Mouse (Mus musculus) stomach, embryonic 16.5 days (tissue): ENCODE results near the gene Ptpdc1. TPM values are rescaled to one million over a fixed set of nuclear protein-coding genes. Genes with fewer than 3 reads are reported as not detected.

Source experiments
- ATAC-seq: fragments of 200-750 bp; cut with Nextera tagmentation; 2 replicates; pipeline ENCODE4 v1.8.0; 2017; ENCODE audit warnings: moderate number of reproducible peaks, moderate TSS enrichment; ENCODE audit not compliant: insufficient read depth, low FRiP score
- H3K27ac ChIP-seq: fragments of 300-500 bp; sonication (generic); 2 replicates; pipeline ENCODE4 v1.5.1; 2014; ENCODE audit warnings: low read length
- H3K27me3 ChIP-seq: fragments of 300-500 bp; sonication (generic); 2 replicates; pipeline ENCODE4 v1.6.1; 2014; ENCODE audit warnings: low read length, control low read depth, mixed read lengths; ENCODE audit not compliant: control insufficient read depth, insufficient read depth
- H3K36me3 ChIP-seq: fragments of 300-500 bp; sonication (generic); 2 replicates; pipeline ENCODE4 v1.6.1; 2014; ENCODE audit warnings: low read length; ENCODE audit not compliant: control insufficient read depth, insufficient read depth
- H3K4me1 ChIP-seq: fragments of 300-500 bp; sonication (generic); 2 replicates; pipeline ENCODE4 v1.6.1; 2014; ENCODE audit warnings: low read length, control low read depth, mixed read lengths; ENCODE audit not compliant: control insufficient read depth, insufficient read depth
- H3K4me2 ChIP-seq: fragments of 300-500 bp; sonication (generic); 2 replicates; pipeline ENCODE4 v1.6.1; 2014; ENCODE audit warnings: low read depth, low read length, mixed read lengths
- H3K4me3 ChIP-seq: fragments of 300-500 bp; sonication (generic); replicated peaks from 2 replicates; pipeline ENCODE4 v1.5.1; 2014; ENCODE audit warnings: mild to moderate bottlenecking, low read length
- H3K9ac ChIP-seq: fragments of 300-500 bp; sonication (generic); 2 replicates; pipeline ENCODE4 v1.6.1; 2014; ENCODE audit warnings: low read length
- H3K9me3 ChIP-seq: fragments of 300-500 bp; sonication (generic); replicated peaks from 2 replicates; pipeline ENCODE4 v1.6.1; 2016; ENCODE audit warnings: low read length, control low read depth; ENCODE audit not compliant: control insufficient read depth
- WGBS: fragments of 180-500 bp; shearing (Covaris S2); extraction: QIAGEN DNeasy Blood & Tissue Kit; methylation state at CpG from one replicate; pipeline ENCODE4 v1.1.7; 2014; 5-methylcytosine and 5-hydroxymethylcytosine counted together
- polyA plus RNA-seq: library from polyadenylated mRNA; unstranded; fragments of >200 nt; fragmentation: Nextera tagmentation; extraction: Ambion mirVana; gene quantifications from 2 replicates; pipeline ENCODE4 v1.2.1, GENCODE M21; 2015

Gene Ptpdc1
- polyA plus RNA-seq, 1 experiment from 2014 or later: 9.3 TPM

- Histone ChIP-seq H3K9me3 (no peaks in the 10 kb centered on the region), H3K27me3 (peaks cover 52% of the 10 kb centered on the region), H3K9ac (peak overlapping the region; percentile 87), H3K4me2 (peak overlapping the region; percentile 63), H3K36me3 (no peaks in the 10 kb centered on the region), H3K4me1 (peaks cover 29% of the 10 kb centered on the region), H3K27ac (peak overlapping the region; percentile 12), H3K4me3 (peak overlapping the region; percentile 71)
- WGBS: 2% methylated on average over 39 of the region's 39 CpGs
- no peak for ATAC-seq
These were observed 39.6 kb upstream of the Ptpdc1 start for GRCm38 (mm10) chr13:48664916-48665655.

- peak overlapping the region; percentile 63 for H3K4me2 ChIP-seq
- peaks cover 21% of the 10 kb centered on the region for H3K4me1 ChIP-seq
- H3K9ac ChIP-seq: peak overlapping the region; percentile 87
- 20% methylated on average over 7 of the region's 7 CpGs for WGBS
- no peaks in the 10 kb centered on the region for H3K36me3 ChIP-seq
- peak overlapping the region; percentile 93 for H3K27ac ChIP-seq
- no peak for ATAC-seq
- H3K4me3 ChIP-seq: peak overlapping the region; percentile 71
- no peaks in the 10 kb centered on the region for H3K9me3 ChIP-seq
- H3K27me3 ChIP-seq: peaks cover 47% of the 10 kb centered on the region
These were observed 38.5 kb upstream of the Ptpdc1 start for GRCm38 (mm10) chr13:48663988-48664339.

- Histone ChIP-seq H3K4me2 (peak overlapping the region; percentile 63), H3K9ac (peak overlapping the region; percentile 87), H3K4me1 (peaks cover 18% of the 10 kb centered on the region; the same call in 1 of the 2 replicates), H3K9me3 (no peaks in the 10 kb centered on the region), H3K36me3 (no peaks in the 10 kb centered on the region), H3K27me3 (peaks cover 47% of the 10 kb centered on the region), H3K4me3 (peak overlapping the region; percentile 71), H3K27ac (peak overlapping the region; percentile 93)
- no peak for ATAC-seq
- WGBS: 4% methylated on average over 54 of the region's 54 CpGs
These were observed 37.9 kb upstream of the Ptpdc1 start for GRCm38 (mm10) chr13:48663211-48663987.

- ATAC-seq: peak; percentile 89
- H3K9ac ChIP-seq: peak within 1 kb of the TSS; percentile 87
- peak within 1 kb of the TSS; percentile 63 for H3K4me2 ChIP-seq
- peaks cover 19% of the 10 kb centered on the region; the same call in 1 of the 2 replicates for H3K4me1 ChIP-seq
- peak within 1 kb of the TSS; percentile 71 for H3K4me3 ChIP-seq
- WGBS: under 1% methylated on average over 63 of the region's 73 CpGs
- H3K9me3 ChIP-seq: no peaks in the 10 kb centered on the region
- peaks cover 52% of the 10 kb centered on the region for H3K27me3 ChIP-seq
- peak within 1 kb of the TSS; percentile 93 for H3K27ac ChIP-seq
- no peaks in the 10 kb centered on the region for H3K36me3 ChIP-seq
These were observed 37.1 kb upstream of the Ptpdc1 start, which contains the start of gene Barx1 for GRCm38 (mm10) chr13:48662431-48663143. Gene Barx1 (plus strand): TSS chr13:48662998.

GRCm38 (mm10) chr13:48661561-48661960, 36.1 kb upstream of the Ptpdc1 start:
- no peaks in the 10 kb centered on the region for H3K36me3 ChIP-seq
- H3K27ac ChIP-seq: peak overlapping the region; percentile 88
- H3K9ac ChIP-seq: peak overlapping the region; percentile 73
- H3K9me3 ChIP-seq: no peaks in the 10 kb centered on the region
- H3K4me1 ChIP-seq: peaks cover 21% of the 10 kb centered on the region; the same call in 1 of the 2 replicates
- H3K4me2 ChIP-seq: peak overlapping the region; percentile 63
- WGBS: 3% methylated on average over 1 of the region's 1 CpGs
- peak overlapping the region; percentile 71 for H3K4me3 ChIP-seq
- 0 out of 2 replicates have a peak, but pooled peaks have one; percentile 16 for ATAC-seq
- H3K27me3 ChIP-seq: peaks cover 57% of the 10 kb centered on the region

GRCm38 (mm10) chr13:48660741-48661140, 35.3 kb upstream of the Ptpdc1 start:
- 16% methylated on average over 6 of the region's 6 CpGs for WGBS
- Histone ChIP-seq H3K4me1 (peaks cover 21% of the 10 kb centered on the region; the same call in 1 of the 2 replicates), H3K9ac (peak overlapping the region; percentile 73), H3K27me3 (peaks cover 61% of the 10 kb centered on the region), H3K27ac (peak overlapping the region; percentile 88), H3K36me3 (no peaks in the 10 kb centered on the region), H3K4me3 (peak overlapping the region; percentile 71), H3K9me3 (no peaks in the 10 kb centered on the region), H3K4me2 (peak overlapping the region; percentile 63)
- no peak for ATAC-seq

- Histone ChIP-seq H3K4me2 (peak overlapping the region; percentile 63), H3K4me3 (peak overlapping the region; percentile 71), H3K36me3 (no peaks in the 10 kb centered on the region), H3K27ac (peak overlapping the region; percentile 88), H3K27me3 (peaks cover 56% of the 10 kb centered on the region), H3K4me1 (peaks cover 21% of the 10 kb centered on the region; the same call in 1 of the 2 replicates), H3K9me3 (no peaks in the 10 kb centered on the region), H3K9ac (peak overlapping the region; percentile 71)
- WGBS: 5% methylated on average over 11 of the region's 11 CpGs
- ATAC-seq: no peak
These were observed 34.8 kb upstream of the Ptpdc1 start for GRCm38 (mm10) chr13:48660221-48660734.

GRCm38 (mm10) chr13:48659254-48660220, 34.1 kb upstream of the Ptpdc1 start:
- ATAC-seq: no peak
- Histone ChIP-seq H3K9ac (peak overlapping the region; percentile 71), H3K4me3 (peak overlapping the region; percentile 71), H3K27ac (peak overlapping the region; percentile 88), H3K36me3 (no peaks in the 10 kb centered on the region), H3K9me3 (no peaks in the 10 kb centered on the region), H3K4me1 (peaks cover 21% of the 10 kb centered on the region; the same call in 1 of the 2 replicates), H3K27me3 (peaks cover 49% of the 10 kb centered on the region), H3K4me2 (peak overlapping the region; percentile 63)
- 3% methylated on average over 38 of the region's 38 CpGs for WGBS
